In the genomic region with DNA sequence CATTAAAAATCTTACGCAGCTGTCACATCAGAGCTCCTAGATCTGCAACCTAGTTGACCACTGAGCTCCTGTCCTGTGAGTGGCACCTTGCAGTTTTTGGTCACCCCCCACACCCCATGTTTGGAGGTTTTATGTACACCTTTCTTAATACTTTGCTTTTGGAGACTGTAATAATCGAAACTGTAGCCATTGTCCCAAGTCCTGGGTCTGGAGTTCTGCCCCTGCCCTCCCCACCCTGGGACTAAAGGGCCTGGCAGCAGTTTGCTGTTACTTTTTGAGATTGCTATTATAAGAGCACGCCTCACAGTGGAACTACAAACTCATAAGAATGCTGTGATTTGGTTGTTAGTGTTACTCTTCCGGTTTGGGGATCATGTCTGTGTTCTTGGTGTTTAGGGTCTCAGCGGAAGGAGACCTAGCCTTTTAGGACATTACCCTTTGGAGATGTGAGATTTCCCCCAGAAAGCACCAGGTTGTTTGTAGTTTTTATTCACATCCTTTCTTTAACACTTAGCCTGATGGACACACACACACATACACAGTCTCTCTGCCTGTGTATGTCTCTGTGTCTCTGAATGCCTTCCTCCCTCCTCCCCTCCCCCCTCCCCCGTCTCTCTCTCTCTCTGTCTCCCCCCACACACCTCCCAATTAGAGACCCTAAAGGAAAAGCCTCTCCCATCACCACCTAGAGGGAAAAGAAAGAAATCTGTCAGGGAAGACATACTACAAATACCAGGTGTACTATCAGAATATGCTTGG, we compare ENCODE assay signal across 8 mouse cellular contexts.
A peak's percentile ranks its signal among the peaks of the same experiment; 100 is the strongest.
DNase-seq lines count a peak whose midpoint lies in the region; ATAC-seq and TF ChIP-seq lines count a peak whose summit lies in the region.

No protein-coding gene starts in this region.

- no peaks in the 10 kb centered on the region for H3K27me3 ChIP-seq in forebrain, embryonic 10.5 days (ENCODE audit: poor library complexity, severe bottlenecking)
- H3K27me3 ChIP-seq in intestine, postnatal 0 days (replicated peaks; ENCODE audit: control insufficient read depth, insufficient read depth, low read length) = no peaks in the 10 kb centered on the region
- no peaks in the 10 kb centered on the region for H3K27me3 ChIP-seq in neural tube, embryonic 14.5 days (ENCODE audit: control insufficient read depth, insufficient read depth, low read length)

- peak overlapping the region; percentile 67 for H3K4me2 ChIP-seq in intestine, postnatal 0 days (replicated peaks; ENCODE audit: low read depth)
- H3K4me2 ChIP-seq in neural tube, embryonic 14.5 days (ENCODE audit: low read depth, low read length) = peak overlapping the region; percentile 68

- H3K9me3 ChIP-seq in forebrain, embryonic 10.5 days = no peaks in the 10 kb centered on the region
- H3K9me3 ChIP-seq in intestine, postnatal 0 days (ENCODE audit: control insufficient read depth) = no peaks in the 10 kb centered on the region
- no peaks in the 10 kb centered on the region for H3K9me3 ChIP-seq in neural tube, embryonic 14.5 days (ENCODE audit: control insufficient read depth, low read length)

- H3K9ac ChIP-seq in intestine, postnatal 0 days (ENCODE audit: low read depth, low read length) = no peak overlapping the region
- peak overlapping the region; percentile 75 for H3K9ac ChIP-seq in neural tube, embryonic 14.5 days (replicated peaks; ENCODE audit: low read depth, low read length)

- peak overlapping the region; percentile 83 for H3K4me3 ChIP-seq in lung, adult 2 months (replicated peaks; ENCODE audit: extremely low read depth, low read depth, low read length)
- peak overlapping the region; percentile 58 for H3K4me3 ChIP-seq in forebrain, embryonic 10.5 days
- peak overlapping the region; percentile 47 for H3K4me3 ChIP-seq in intestine, postnatal 0 days (ENCODE audit: low read depth, low read length)
- peak overlapping the region; percentile 39 for H3K4me3 ChIP-seq in neural tube, embryonic 14.5 days (ENCODE audit: low read depth, low read length)

- TF ChIP-seq CTCF in lung, adult 2 months (IDR thresholded peaks at IDR 0.05; ENCODE audit: insufficient read depth, low read length) = no peak
- no peak for TF ChIP-seq CTCF in intestine, postnatal 0 days (IDR thresholded peaks at IDR 0.05; ENCODE audit: low read depth)

- TF ChIP-seq POLR2A in lung, adult 2 months (IDR thresholded peaks at IDR 0.05; ENCODE audit: borderline replicate concordance, extremely low read depth, low read depth, low read length) = no peak

- no peak for DNase-seq in lung, adult 2 months
- DNase-seq in lung, postnatal 4 days = no peak
- no peak for DNase-seq in forebrain, embryonic 10.5 days (ENCODE audit: extremely low spot score, low spot score)
- DNase-seq in frontal cortex, postnatal 36 days (ENCODE audit: low spot score in 2 of 2) = no peak
- DNase-seq in adrenal gland, postnatal 25 days = no peak
- DNase-seq in adrenal gland, adult 18-20 months (ENCODE audit: low spot score in 2 of 2) = no peak

- H3K36me3 ChIP-seq in forebrain, embryonic 10.5 days (replicated peaks) = peaks cover 2% of the 10 kb centered on the region
- peaks cover 1% of the 10 kb centered on the region; the same call in 1 of the 2 replicates for H3K36me3 ChIP-seq in intestine, postnatal 0 days (ENCODE audit: control insufficient read depth, insufficient read depth)
- H3K36me3 ChIP-seq in neural tube, embryonic 14.5 days (ENCODE audit: control insufficient read depth, insufficient read depth, low read length) = no peaks in the 10 kb centered on the region

- H3K27ac ChIP-seq in forebrain, embryonic 10.5 days = peak overlapping the region; percentile 97
- peak overlapping the region; percentile 61; the same call in 1 of the 2 replicates for H3K27ac ChIP-seq in intestine, postnatal 0 days (ENCODE audit: low read depth, low read length)
- peak overlapping the region; percentile 99 for H3K27ac ChIP-seq in neural tube, embryonic 14.5 days (ENCODE audit: low read depth, low read length)

- peaks cover 17% of the 10 kb centered on the region for H3K4me1 ChIP-seq in lung, adult 2 months (ENCODE audit: control insufficient read depth, insufficient read depth, low read length)
- peaks cover 29% of the 10 kb centered on the region for H3K4me1 ChIP-seq in forebrain, embryonic 10.5 days
- 0 out of 2 replicates have a peak, but pooled peaks cover 3% of the 10 kb centered on the region for H3K4me1 ChIP-seq in intestine, postnatal 0 days (replicated peaks; ENCODE audit: control insufficient read depth, insufficient read depth, low read length)
- H3K4me1 ChIP-seq in neural tube, embryonic 14.5 days (ENCODE audit: control insufficient read depth, insufficient read depth, low read length) = peaks cover 16% of the 10 kb centered on the region

- 29% methylated on average over 6 of the region's 6 CpGs for WGBS in lung, adult 2 months
- 49% methylated on average over 6 of the region's 6 CpGs for WGBS in forebrain, embryonic 10.5 days
- WGBS in intestine, postnatal 0 days = 40% methylated on average over 6 of the region's 6 CpGs
- 54% methylated on average over 6 of the region's 6 CpGs for WGBS in neural tube, embryonic 14.5 days

- ATAC-seq in intestine, postnatal 0 days = no peak
- ATAC-seq in neural tube, embryonic 14.5 days (ENCODE audit: low read depth) = peak; percentile 50
